Mouse (Mus musculus) kidney, adult 11 months (tissue): ENCODE data around the gene Plekhm2.

Experiments used
- DNase-seq: peaks from one replicate; pipeline ENCODE4 v3.0.0; 2022

Plekhm2 gene

GRCm38 (mm10) chr4:141628661-141629060 is 36.0 kb downstream of the Plekhm2 start:
- DNase-seq: no peak

- DNase-seq: no peak
Observed at GRCm38 (mm10) chr4:141627502-141627901, 37.2 kb downstream of the Plekhm2 start.

GRCm38 (mm10) chr4:141625774-141626550 is 38.7 kb downstream of the Plekhm2 start:
- peak; percentile 10 for DNase-seq

GRCm38 (mm10) chr4:141624983-141625773 is 39.5 kb downstream of the Plekhm2 start:
- DNase-seq: peak; percentile 61

- DNase-seq: no peak
Observed at GRCm38 (mm10) chr4:141624134-141624533, 40.6 kb downstream of the Plekhm2 start.

- peak; percentile 95 for DNase-seq
Observed at GRCm38 (mm10) chr4:141623666-141624065, 41.0 kb downstream of the Plekhm2 start, which contains the start of gene Slc25a34. Slc25a34 (minus strand) TSS chr4:141623821.

GRCm38 (mm10) chr4:141623037-141623436 is 41.7 kb downstream of the Plekhm2 start:
- DNase-seq: peak; percentile 86

- no peak for DNase-seq
Observed at GRCm38 (mm10) chr4:141622580-141622979, 42.1 kb downstream of the Plekhm2 start.

- no peak for DNase-seq
Observed at GRCm38 (mm10) chr4:141622091-141622490, 42.6 kb downstream of the Plekhm2 start.

GRCm38 (mm10) chr4:141621297-141621696 is 43.4 kb downstream of the Plekhm2 start:
- DNase-seq: no peak

- DNase-seq: no peak
Observed at GRCm38 (mm10) chr4:141619299-141619883, 45.3 kb downstream of the Plekhm2 start.

GRCm38 (mm10) chr4:141618565-141619243 is 46.0 kb downstream of the Plekhm2 start, which contains the start of gene Tmem82:
Tmem82 (minus strand) TSS chr4:141618633.
- no peak for DNase-seq

GRCm38 (mm10) chr4:141617863-141618564 is 46.7 kb downstream of the Plekhm2 start:
- peak; percentile 87 for DNase-seq

GRCm38 (mm10) chr4:141617299-141617698 is 47.4 kb downstream of the Plekhm2 start:
- peak; percentile 72 for DNase-seq

- DNase-seq: no peak
Observed at GRCm38 (mm10) chr4:141616811-141617210, 47.9 kb downstream of the Plekhm2 start.

- DNase-seq: no peak
Observed at GRCm38 (mm10) chr4:141614946-141615345, 49.8 kb downstream of the Plekhm2 start.

- DNase-seq: no peak
Observed at GRCm38 (mm10) chr4:141609538-141609937, 55.2 kb downstream of the Plekhm2 start.

- peak; percentile 66 for DNase-seq
Observed at GRCm38 (mm10) chr4:141605861-141606260, 58.8 kb downstream of the Plekhm2 start, which contains the start of gene Fblim1. Fblim1 (minus strand) TSS chr4:141606096.

- no peak for DNase-seq
Observed at GRCm38 (mm10) chr4:141605421-141605820, 59.3 kb downstream of the Plekhm2 start.

- DNase-seq: peak; percentile 83
Observed at GRCm38 (mm10) chr4:141604493-141604892, 60.2 kb downstream of the Plekhm2 start.

- no peak for DNase-seq
Observed at GRCm38 (mm10) chr4:141603921-141604320, 60.8 kb downstream of the Plekhm2 start.
